Mouse (Mus musculus): ENCODE data around the gene Atp8a2. TPM values are rescaled to one million over a fixed set of nuclear protein-coding genes. Genes with fewer than 3 reads are reported as not detected.

Atp8a2 gene
- polyA plus RNA-seq, 1 experiment from 2014 or later, result 23.8 TPM

DNA sequence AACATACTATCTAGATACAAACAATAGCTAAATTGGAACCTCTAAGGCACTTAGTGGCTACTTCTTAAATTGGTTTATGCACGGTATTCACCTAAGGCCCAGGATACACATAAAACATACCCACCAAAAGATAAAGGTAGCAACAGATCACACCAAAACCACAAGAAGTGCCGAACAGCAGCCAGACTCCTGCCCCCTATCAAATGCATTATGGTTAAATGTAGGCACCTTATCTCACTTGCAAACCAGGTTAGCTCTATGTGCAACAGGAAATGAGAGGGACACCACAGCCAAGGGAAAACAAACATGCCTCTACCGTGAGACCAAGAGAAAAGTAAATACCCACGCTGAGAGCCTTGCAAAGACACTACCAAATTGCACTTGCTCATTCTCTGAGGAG is 124.5 kb downstream of the Atp8a2 start:
- Histone ChIP-seq H3K4me1 (no peaks in the 10 kb centered on the region), H3K36me3 (no peaks in the 10 kb centered on the region), H3K4me3 (no peak overlapping the region), H3K27me3 (replicated peaks) (no peaks in the 10 kb centered on the region), H3K9ac (no peak overlapping the region), H3K9me3 (no peaks in the 10 kb centered on the region), H3K27ac (no peak overlapping the region), H3K4me2 (replicated peaks) (no peak overlapping the region)
- WGBS, result 78% methylated on average over 4 of the region's 4 CpGs
- ATAC-seq (ENCODE audit: low FRiP score, low read depth), result no peak

DNA sequence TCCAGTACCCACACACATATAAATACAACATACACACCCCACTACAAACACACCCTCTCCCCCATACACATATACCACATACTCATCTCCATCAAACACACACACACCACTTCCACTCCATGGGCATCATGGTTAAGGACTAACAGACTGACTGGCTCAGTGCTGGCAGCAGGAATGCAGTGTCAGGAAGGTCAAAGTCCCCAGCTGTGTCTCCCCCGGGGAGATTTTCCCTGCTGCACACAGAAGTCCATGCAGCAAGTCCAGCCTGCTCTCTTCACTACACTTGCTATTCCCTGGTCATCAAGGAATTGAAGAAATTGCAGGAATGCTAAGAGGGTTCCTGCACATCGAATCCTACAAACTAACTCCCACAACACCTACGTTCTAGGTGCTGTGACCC is 131.8 kb downstream of the Atp8a2 start:
- H3K9me3 ChIP-seq, result no peaks in the 10 kb centered on the region
- no peak overlapping the region for H3K9ac ChIP-seq
- no peak for ATAC-seq (ENCODE audit: low FRiP score, low read depth)
- no peaks in the 10 kb centered on the region for H3K27me3 ChIP-seq (replicated peaks)
- no peak overlapping the region for H3K4me3 ChIP-seq
- whole genome bisulfite sequencing, result 84% methylated on average over 3 of the region's 3 CpGs
- no peaks in the 10 kb centered on the region for H3K36me3 ChIP-seq
- H3K27ac ChIP-seq, result no peak overlapping the region
- H3K4me2 ChIP-seq (replicated peaks), result no peak overlapping the region
- H3K4me1 ChIP-seq, result no peaks in the 10 kb centered on the region

DNA sequence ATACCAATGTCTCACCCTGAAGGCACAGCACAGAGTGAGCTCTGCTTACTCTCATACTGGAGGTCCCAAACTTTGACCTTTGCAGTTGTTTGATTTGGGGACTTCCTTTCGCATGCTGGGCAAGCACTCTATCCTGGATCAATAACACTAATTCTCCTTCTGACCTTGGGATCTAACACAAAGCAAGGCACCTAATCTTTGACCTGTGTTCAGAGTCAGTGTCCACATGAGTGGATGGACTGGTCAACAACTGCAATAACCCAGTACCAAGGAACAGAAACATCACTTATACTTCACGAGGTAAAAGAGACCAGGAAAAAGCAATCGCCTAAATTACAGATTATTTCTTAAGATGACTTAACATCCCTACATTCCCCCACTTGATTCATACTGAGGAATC is 136.0 kb downstream of the Atp8a2 start:
- H3K9ac ChIP-seq, result no peak overlapping the region
- H3K4me1 ChIP-seq, result no peaks in the 10 kb centered on the region
- H3K27me3 ChIP-seq (replicated peaks), result no peaks in the 10 kb centered on the region
- H3K27ac ChIP-seq, result no peak overlapping the region
- H3K4me2 ChIP-seq (replicated peaks), result no peak overlapping the region
- no peaks in the 10 kb centered on the region for H3K9me3 ChIP-seq
- no peak for ATAC-seq (ENCODE audit: low FRiP score, low read depth)
- WGBS, result 88% methylated on average over 3 of the region's 3 CpGs
- no peaks in the 10 kb centered on the region for H3K36me3 ChIP-seq
- no peak overlapping the region for H3K4me3 ChIP-seq

DNA sequence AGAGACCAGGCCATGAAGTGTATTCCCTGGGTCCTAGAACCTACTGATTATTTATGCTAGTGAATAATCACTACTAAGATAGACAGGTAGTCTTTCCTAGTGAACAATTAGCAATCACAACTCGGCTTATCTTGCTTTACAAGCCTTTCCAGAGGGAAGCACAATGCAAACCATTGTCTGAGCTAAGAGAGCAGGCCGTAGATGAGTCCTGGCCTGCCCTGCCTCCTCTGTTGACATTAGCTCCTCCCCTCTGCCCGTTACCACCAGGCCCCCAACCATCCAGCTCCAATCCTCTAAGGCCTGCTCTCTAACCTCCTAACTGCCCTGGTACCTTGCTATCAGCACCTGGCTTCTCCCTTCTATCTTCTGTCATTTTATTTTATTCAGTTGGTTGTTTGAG is 138.1 kb downstream of the Atp8a2 start:
- ATAC-seq (ENCODE audit: low FRiP score, low read depth), result no peak
- Histone ChIP-seq H3K4me1 (no peaks in the 10 kb centered on the region), H3K4me3 (no peak overlapping the region), H3K9ac (no peak overlapping the region), H3K27me3 (replicated peaks) (no peaks in the 10 kb centered on the region), H3K36me3 (no peaks in the 10 kb centered on the region), H3K9me3 (no peaks in the 10 kb centered on the region), H3K27ac (no peak overlapping the region), H3K4me2 (replicated peaks) (no peak overlapping the region)
- WGBS, result 40% methylated on average over 3 of the region's 3 CpGs

DNA sequence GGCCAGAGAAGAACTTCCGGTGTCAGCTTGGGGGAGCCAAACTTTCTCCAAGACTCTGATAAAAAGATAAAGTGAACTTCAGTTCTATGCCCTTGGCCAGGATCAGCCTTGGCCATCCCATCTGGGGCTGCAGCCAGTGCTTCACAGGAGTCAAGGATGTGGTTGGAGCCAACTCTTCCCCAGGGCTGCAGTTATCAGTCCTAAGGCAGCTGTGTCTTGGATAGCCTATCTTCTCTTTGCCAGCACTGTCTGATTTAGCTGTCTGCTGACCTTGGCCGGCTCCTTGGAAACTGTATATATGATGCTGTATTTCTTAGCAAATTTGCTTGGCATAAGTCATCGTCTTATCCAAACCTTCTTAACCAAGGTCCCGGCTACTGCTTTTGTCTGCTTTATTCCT is 141.7 kb downstream of the Atp8a2 start:
- 90% methylated on average over 4 of the region's 4 CpGs for WGBS
- H3K27me3 ChIP-seq (replicated peaks), result no peaks in the 10 kb centered on the region
- no peak overlapping the region for H3K9ac ChIP-seq
- H3K36me3 ChIP-seq, result no peaks in the 10 kb centered on the region
- H3K4me3 ChIP-seq, result no peak overlapping the region
- no peaks in the 10 kb centered on the region for H3K9me3 ChIP-seq
- H3K4me2 ChIP-seq (replicated peaks), result no peak overlapping the region
- no peak overlapping the region for H3K27ac ChIP-seq
- H3K4me1 ChIP-seq, result no peaks in the 10 kb centered on the region
- ATAC-seq (ENCODE audit: low FRiP score, low read depth), result no peak

DNA sequence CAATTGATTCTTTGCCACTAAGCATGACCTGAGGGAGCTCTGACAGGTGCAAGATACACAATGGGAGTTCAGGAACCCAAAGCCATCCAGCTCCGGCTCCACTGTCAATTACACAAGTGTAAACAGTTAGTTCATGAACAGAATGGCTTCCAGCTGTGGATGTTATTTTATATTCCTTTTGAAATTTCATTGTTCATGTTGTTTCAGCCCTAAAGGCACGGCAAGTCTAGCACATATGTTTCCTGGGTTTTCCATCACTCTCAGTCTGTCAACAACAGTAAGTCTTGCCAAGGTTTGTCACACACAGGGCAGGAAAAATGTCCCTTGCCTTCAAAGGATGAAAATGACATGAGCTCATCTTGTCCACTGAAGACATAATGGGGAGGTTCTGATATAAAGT is 166.3 kb downstream of the Atp8a2 start:
- 64% methylated on average over 2 of the region's 2 CpGs for WGBS
- Histone ChIP-seq H3K9me3 (no peaks in the 10 kb centered on the region), H3K4me2 (replicated peaks) (no peak overlapping the region), H3K36me3 (no peaks in the 10 kb centered on the region), H3K4me3 (no peak overlapping the region), H3K27ac (no peak overlapping the region), H3K27me3 (replicated peaks) (no peaks in the 10 kb centered on the region), H3K9ac (no peak overlapping the region), H3K4me1 (no peaks in the 10 kb centered on the region)
- no peak for ATAC-seq (ENCODE audit: low FRiP score, low read depth)

DNA sequence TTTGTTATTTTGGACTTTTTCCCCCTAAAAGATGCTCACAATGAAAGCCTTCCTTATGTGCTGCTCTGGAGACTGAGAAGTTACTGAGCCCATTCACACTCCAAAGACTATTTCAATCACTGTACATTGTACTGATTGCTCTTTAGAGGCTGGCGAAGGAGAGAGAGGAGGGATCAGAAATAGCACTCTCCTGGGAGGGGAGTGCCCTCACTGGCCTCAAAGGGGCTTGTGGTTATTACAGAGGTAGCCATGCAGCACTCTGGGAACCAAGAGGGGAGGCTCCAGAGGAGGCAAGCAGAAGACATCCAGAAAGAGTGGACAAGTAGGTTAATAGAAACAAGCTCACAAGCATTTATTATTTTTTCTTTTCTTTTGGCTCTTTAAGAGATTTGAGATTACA is 169.8 kb downstream of the Atp8a2 start:
- no peak overlapping the region for H3K4me2 ChIP-seq (replicated peaks)
- 58% methylated on average over 1 of the region's 1 CpGs for WGBS
- H3K9me3 ChIP-seq, result no peaks in the 10 kb centered on the region
- H3K4me1 ChIP-seq, result no peaks in the 10 kb centered on the region
- no peak for ATAC-seq (ENCODE audit: low FRiP score, low read depth)
- no peak overlapping the region for H3K9ac ChIP-seq
- no peaks in the 10 kb centered on the region for H3K36me3 ChIP-seq
- no peaks in the 10 kb centered on the region for H3K27me3 ChIP-seq (replicated peaks)
- H3K4me3 ChIP-seq, result no peak overlapping the region
- no peak overlapping the region for H3K27ac ChIP-seq

DNA sequence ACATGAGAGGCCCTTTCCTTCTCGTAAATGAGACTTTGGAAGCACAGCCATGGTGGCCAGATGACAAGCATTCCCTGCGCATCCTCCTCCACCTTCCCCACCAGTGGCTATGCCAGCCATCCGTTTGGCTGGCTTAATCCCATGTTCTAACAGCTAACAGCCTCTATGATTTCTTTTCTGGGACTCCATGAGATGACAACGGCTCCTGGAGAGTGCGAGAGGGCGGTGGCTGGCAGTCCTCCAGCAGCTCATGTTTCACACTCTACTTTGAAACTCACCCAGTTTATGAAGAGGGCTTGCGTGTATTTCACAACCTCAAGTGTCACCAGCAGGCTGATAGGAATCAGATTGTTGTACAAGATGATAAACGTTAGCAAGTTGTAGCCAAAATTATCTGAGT is 170.3 kb downstream of the Atp8a2 start:
- no peaks in the 10 kb centered on the region for H3K27me3 ChIP-seq (replicated peaks)
- WGBS, result 75% methylated on average over 8 of the region's 8 CpGs
- no peaks in the 10 kb centered on the region for H3K36me3 ChIP-seq
- H3K4me3 ChIP-seq, result no peak overlapping the region
- H3K4me2 ChIP-seq (replicated peaks), result no peak overlapping the region
- H3K4me1 ChIP-seq, result no peaks in the 10 kb centered on the region
- no peak for ATAC-seq (ENCODE audit: low FRiP score, low read depth)
- no peaks in the 10 kb centered on the region for H3K9me3 ChIP-seq
- H3K9ac ChIP-seq, result no peak overlapping the region
- H3K27ac ChIP-seq, result no peak overlapping the region

DNA sequence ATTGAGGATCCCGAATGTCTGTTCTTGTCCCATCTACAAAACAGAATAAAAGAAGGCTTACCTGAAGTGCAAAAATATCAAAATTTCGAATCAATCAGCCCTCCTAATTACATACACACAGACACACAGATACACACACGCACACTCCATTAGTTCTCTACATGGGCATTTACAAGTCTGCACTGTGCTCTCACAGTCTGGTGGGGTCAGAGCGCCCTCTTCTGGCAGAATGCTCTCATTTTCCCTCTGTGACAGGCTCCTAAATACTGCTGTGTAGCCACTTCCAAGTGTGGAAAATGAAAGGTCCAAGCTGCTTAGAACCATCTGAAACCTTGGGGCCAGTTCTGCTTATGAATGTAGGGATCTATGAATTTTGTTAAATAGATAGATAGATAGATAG is 181.1 kb downstream of the Atp8a2 start:
- 35% methylated on average over 4 of the region's 4 CpGs for WGBS
- no peak overlapping the region for H3K9ac ChIP-seq

DNA sequence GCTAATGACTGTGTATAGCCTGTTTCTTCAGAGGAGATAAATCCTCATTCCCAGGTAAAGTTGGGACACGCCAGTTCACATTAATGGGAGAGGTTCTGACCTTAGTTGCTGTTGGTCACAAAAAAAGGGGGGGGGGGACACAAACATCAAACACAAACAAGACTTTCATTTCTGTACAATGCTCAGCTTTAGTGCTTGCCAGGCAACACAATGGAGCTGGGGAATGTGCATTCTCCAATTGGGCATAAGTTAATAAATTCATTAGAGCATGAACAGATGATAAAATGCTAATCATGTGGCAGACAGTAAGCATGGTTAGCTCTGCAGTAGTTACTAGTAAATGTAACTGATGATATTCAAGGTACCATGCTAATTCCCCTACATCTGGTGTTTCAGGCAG is 195.2 kb downstream of the Atp8a2 start:
- H3K4me2 ChIP-seq (replicated peaks), result no peak overlapping the region
- no peaks in the 10 kb centered on the region for H3K4me1 ChIP-seq
- H3K9ac ChIP-seq, result no peak overlapping the region
- H3K9me3 ChIP-seq, result no peaks in the 10 kb centered on the region
- 77% methylated on average over 1 of the region's 1 CpGs for WGBS
- H3K27ac ChIP-seq, result no peak overlapping the region
- H3K36me3 ChIP-seq, result no peaks in the 10 kb centered on the region
- H3K4me3 ChIP-seq, result no peak overlapping the region
- H3K27me3 ChIP-seq (replicated peaks), result no peaks in the 10 kb centered on the region
- no peak for ATAC-seq (ENCODE audit: low FRiP score, low read depth)

More for the DNA sequence above, 181.1 kb downstream of the Atp8a2 start:
- peak; percentile 74 for ATAC-seq (ENCODE audit: low FRiP score, low read depth)
- Histone ChIP-seq H3K4me3 (no peak overlapping the region), H3K4me2 (replicated peaks) (no peak overlapping the region), H3K27me3 (replicated peaks) (no peaks in the 10 kb centered on the region), H3K4me1 (no peaks in the 10 kb centered on the region), H3K9me3 (no peaks in the 10 kb centered on the region), H3K27ac (no peak overlapping the region), H3K36me3 (no peaks in the 10 kb centered on the region)

DNA sequence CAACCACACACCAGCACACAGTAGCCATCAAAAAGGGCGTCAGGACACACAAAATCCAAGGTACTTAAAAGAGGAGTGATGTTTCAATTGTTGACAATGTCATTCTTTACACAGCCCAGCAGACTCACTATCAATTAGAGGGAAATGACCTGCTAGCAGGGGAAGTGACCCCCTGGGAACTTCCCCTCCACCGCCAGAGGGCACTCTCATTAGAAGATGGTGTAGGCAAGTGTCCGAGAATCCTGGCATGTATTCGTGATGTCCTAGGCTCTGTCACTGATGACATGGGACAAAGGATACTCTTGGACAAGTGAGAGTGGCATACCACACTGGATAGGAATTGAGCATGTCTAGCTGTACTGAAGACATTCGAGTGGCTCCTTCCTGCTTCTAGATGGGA is 208.1 kb downstream of the Atp8a2 start:
- no peak overlapping the region for H3K27ac ChIP-seq
- no peak for ATAC-seq (ENCODE audit: low FRiP score, low read depth)
- H3K4me2 ChIP-seq (replicated peaks), result no peak overlapping the region
- H3K4me1 ChIP-seq, result no peaks in the 10 kb centered on the region
- H3K36me3 ChIP-seq, result no peaks in the 10 kb centered on the region
- WGBS, result 60% methylated on average over 5 of the region's 5 CpGs
- H3K27me3 ChIP-seq (replicated peaks), result no peaks in the 10 kb centered on the region
- no peak overlapping the region for H3K4me3 ChIP-seq
- no peak overlapping the region for H3K9ac ChIP-seq
- no peaks in the 10 kb centered on the region for H3K9me3 ChIP-seq

DNA sequence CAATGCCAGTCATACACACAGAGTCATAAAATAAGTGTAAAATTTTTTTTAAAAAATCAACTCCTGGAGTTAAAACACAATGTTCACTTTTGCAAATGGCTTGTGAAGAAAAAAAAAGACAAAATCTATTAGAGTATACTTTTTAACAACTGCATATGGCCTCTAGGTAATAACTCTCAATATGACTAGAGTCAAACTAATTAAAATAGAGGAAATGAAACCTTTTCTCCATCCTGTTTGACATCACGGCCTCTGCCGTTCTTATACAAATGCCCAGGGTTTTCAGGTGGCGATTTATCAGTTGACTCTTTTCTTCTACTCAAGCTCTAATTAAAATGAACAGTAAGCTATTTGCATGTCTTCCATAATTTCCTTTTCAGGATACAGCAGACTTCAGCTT is 209.0 kb downstream of the Atp8a2 start:
- no peak for ATAC-seq (ENCODE audit: low FRiP score, low read depth)
- Histone ChIP-seq H3K9me3 (no peaks in the 10 kb centered on the region), H3K36me3 (no peaks in the 10 kb centered on the region), H3K4me3 (no peak overlapping the region), H3K27me3 (replicated peaks) (no peaks in the 10 kb centered on the region), H3K4me1 (no peaks in the 10 kb centered on the region), H3K4me2 (replicated peaks) (no peak overlapping the region), H3K27ac (no peak overlapping the region), H3K9ac (no peak overlapping the region)
- 87% methylated on average over 3 of the region's 3 CpGs for WGBS

DNA sequence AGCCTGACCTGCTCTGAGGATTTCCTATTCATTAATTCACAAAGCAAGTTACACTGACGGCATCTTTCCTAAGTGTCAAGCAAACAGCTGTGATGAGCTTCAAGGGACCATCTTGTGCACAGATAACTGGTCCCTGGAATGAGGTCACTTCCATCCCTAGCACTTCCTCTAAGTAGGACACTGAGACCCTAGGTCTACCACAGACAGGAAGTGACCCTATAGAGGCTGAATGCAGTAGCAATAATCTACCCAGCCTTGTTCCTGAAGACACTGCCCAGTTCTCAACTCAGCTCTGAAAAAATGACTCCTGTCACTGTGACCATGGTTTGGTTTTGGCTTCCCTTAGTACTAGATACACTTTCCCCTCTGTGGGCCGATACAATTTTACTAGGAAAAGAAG is 219.0 kb downstream of the Atp8a2 start:
- H3K4me1 ChIP-seq, result no peaks in the 10 kb centered on the region
- WGBS, result 55% methylated on average over 2 of the region's 2 CpGs
- H3K4me3 ChIP-seq, result no peak overlapping the region

More for the DNA sequence above, 219.0 kb downstream of the Atp8a2 start:
- no peak overlapping the region for H3K27ac ChIP-seq
- no peaks in the 10 kb centered on the region for H3K27me3 ChIP-seq (replicated peaks)
- H3K9me3 ChIP-seq, result no peaks in the 10 kb centered on the region
- H3K36me3 ChIP-seq, result no peaks in the 10 kb centered on the region
- H3K4me2 ChIP-seq (replicated peaks), result no peak overlapping the region
- ATAC-seq (ENCODE audit: low FRiP score, low read depth), result no peak
- H3K9ac ChIP-seq, result no peak overlapping the region

Data from neural tube, embryonic 12.5 days (tissue).